Mouse (Mus musculus): ENCODE measurements around the gene Hmgn2. TPM values are rescaled to one million over a fixed set of nuclear protein-coding genes. Genes with fewer than 3 reads are reported as not detected.
"Not testable (repeated sequence)": the region's sequence is repeated elsewhere in the genome, so short reads cannot be mapped to it uniquely, and the experiment has no call there.

Hmgn2 gene
- polyA plus RNA-seq, 1 experiment from 2014 or later, result 2,551 TPM

DNA sequence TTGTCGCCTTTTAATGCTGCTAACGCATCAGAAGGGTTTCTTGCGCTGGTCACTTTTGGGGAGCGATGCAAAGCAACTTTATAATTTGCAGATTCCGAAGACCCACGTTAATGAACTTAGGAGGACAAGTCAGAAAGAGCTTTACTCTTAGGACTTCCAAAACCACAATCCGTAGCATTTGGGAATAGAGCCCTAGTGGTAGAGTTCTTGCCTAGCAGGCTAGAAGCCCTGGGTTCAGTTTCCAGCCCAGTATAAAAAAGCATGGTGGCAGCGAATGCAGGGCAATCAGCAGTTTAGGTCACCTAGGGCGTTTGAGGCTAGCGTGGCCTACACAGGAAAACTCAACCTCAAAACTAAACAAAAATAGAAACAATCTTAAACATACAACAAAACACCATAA lies 33.3 kb upstream of the Hmgn2 start:
- WGBS, result 40% methylated on average over 10 of the region's 10 CpGs
- ATAC-seq (ENCODE audit: low FRiP score, low read depth), result no peak
- Histone ChIP-seq H3K27me3 (no peaks in the 10 kb centered on the region), H3K27ac (no peak overlapping the region), H3K4me2 (replicated peaks) (no peak overlapping the region; the same call in 1 of the 2 replicates), H3K36me3 (peaks cover 5% of the 10 kb centered on the region), H3K4me3 (no peak overlapping the region), H3K9me3 (no peaks in the 10 kb centered on the region), H3K9ac (no peak overlapping the region), H3K4me1 (peaks cover 9% of the 10 kb centered on the region)

DNA sequence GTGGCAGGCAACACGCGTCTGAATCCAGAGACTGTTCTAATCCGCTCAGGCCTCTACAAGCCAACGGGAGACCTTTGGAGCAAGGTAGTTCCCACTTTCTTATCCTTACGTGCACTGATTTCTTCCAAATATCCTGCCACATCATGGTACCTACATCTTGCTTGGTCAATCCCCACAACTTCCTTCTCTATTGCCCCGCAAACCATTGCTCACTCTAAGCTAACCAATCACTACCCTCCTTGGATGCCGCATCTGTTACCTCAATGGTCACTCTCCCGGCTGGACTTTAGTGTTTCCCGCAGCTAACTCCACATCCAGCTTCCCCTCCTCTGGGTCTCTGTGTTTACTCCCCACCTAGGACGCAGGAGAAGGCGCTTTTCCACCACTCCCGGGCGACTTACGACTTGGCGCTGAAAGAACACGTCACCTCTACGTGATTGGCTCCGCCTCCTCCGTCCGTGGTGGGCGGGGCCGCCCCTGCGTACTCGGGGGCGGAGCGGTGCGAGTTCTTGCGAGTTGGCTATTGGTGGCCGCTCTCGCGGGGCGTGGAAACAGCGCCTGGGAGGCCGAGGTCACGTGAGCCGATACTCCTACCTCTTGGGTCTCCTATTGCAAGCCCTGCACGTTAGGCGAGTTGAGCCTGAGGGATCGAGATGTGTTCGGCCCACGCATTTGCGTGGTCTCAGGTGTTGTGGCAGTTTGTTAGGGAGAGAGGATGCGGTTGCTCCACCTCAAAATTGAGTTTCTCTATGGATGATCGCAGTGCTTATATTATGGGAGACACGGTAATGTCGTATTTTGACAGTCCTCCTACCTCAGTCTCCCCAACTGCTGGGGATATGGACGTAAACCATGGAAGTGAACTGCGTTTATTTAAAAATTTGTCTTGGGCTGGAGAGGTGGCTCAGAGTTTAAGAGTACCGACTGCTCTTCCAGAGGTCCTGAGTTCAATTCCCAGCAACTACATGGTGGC lies 32.3 kb upstream of the Hmgn2 start, which contains the start of gene Dhdds:
Gene Dhdds, minus strand, starts transcription at position 453 of the 973 bp plus-strand sequence.
- Histone ChIP-seq H3K27ac (no peak within 1 kb of the TSS), H3K9ac (peak within 1 kb of the TSS; percentile 80), H3K4me3 (peak within 1 kb of the TSS; percentile 67), H3K27me3 (no peaks in the 10 kb centered on the region), H3K4me2 (replicated peaks) (peak within 1 kb of the TSS; percentile 85), H3K36me3 (peaks cover 15% of the 10 kb centered on the region), H3K4me1 (peaks cover 9% of the 10 kb centered on the region), H3K9me3 (no peaks in the 10 kb centered on the region)
- under 1% methylated on average over 49 of the region's 49 CpGs for WGBS
- peak; percentile 98 for ATAC-seq (ENCODE audit: low FRiP score, low read depth)

DNA sequence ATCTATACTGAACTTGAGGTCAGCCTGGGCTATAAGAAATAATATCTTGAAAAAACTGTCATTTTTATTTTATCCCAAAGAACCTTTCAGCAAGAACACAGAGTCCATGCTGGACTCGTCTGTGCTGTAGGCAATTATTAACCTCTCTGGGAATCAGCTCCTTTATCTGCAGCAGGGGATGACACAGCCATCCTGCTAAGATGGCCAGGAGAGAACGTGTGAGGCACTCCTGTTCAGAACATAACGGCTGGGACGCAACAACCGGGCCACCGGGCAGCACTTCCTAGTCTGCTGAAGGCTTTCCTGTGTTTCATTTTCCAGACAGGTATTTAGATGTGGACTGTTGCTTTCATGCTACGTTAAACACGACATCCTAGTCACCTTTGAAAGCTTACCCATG lies 26.2 kb upstream of the Hmgn2 start:
- no peak for ATAC-seq (ENCODE audit: low FRiP score, low read depth)
- 92% methylated on average over 8 of the region's 8 CpGs for WGBS
- no peaks in the 10 kb centered on the region for H3K27me3 ChIP-seq
- H3K4me3 ChIP-seq, result no peak overlapping the region
- H3K36me3 ChIP-seq, result peaks cover 72% of the 10 kb centered on the region
- no peak overlapping the region for H3K4me2 ChIP-seq (replicated peaks)
- H3K4me1 ChIP-seq, result peaks cover 3% of the 10 kb centered on the region
- no peak overlapping the region for H3K9ac ChIP-seq
- H3K27ac ChIP-seq, result no peak overlapping the region
- H3K9me3 ChIP-seq, result no peaks in the 10 kb centered on the region

DNA sequence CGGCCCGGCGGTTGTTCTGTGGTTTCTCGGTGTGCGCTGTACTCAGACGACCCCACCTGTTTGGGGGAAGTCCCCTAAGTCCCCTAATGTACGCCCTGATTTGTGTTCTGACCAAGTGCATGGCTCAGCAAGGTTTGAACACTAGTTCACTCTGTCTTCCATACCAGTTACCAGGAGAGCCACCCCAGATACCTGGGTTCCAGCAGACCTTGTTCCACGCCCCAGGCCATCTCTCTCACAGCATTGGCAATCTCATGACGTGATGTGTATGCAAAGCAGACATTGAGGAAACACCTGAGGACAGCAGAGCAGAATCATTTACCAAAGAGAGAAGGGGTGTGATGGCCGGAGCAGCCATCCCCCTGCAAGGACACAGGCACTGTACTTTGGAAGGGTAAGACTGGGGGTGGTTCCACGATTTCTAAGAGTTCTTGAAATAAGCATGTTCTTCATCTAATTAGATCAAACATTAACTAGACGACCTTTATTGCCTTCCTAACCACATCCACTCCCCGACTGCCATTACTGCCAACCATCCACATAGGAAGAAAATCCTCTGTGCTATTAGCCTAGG lies 22.7 kb upstream of the Hmgn2 start:
- H3K9ac ChIP-seq, result no peak overlapping the region
- ATAC-seq (ENCODE audit: low FRiP score, low read depth), result no peak
- no peak overlapping the region for H3K4me3 ChIP-seq
- no peaks in the 10 kb centered on the region for H3K27me3 ChIP-seq
- H3K27ac ChIP-seq, result no peak overlapping the region
- H3K36me3 ChIP-seq, result peaks cover 92% of the 10 kb centered on the region
- no peaks in the 10 kb centered on the region for H3K4me1 ChIP-seq
- H3K9me3 ChIP-seq, result no peaks in the 10 kb centered on the region
- WGBS, result 82% methylated on average over 13 of the region's 13 CpGs
- H3K4me2 ChIP-seq (replicated peaks), result no peak overlapping the region

DNA sequence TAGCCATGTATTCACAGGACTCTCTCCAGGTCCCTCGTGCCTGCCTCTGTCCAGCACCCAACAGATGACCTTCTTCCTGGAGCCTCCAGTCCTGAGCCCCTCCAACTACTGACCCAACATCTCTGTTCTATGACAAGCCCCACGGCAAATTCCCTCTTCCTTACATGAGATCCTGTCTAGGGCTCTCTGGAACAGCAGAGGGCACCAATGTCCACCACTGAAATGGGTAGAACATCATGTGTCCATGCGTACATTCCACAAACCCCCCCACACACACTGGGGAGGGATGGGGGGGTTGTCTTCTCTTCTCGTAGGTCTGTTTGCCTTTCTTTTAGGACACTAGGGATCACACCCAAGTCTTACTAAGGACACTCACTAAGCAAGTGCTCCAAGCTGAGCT lies 21.6 kb upstream of the Hmgn2 start:
- Histone ChIP-seq H3K4me2 (replicated peaks) (no peak overlapping the region), H3K36me3 (peaks cover 92% of the 10 kb centered on the region), H3K9ac (no peak overlapping the region), H3K27me3 (no peaks in the 10 kb centered on the region), H3K4me3 (no peak overlapping the region), H3K9me3 (no peaks in the 10 kb centered on the region), H3K27ac (no peak overlapping the region), H3K4me1 (no peaks in the 10 kb centered on the region)
- 63% methylated on average over 4 of the region's 4 CpGs for WGBS
- ATAC-seq (ENCODE audit: low FRiP score, low read depth), result no peak

DNA sequence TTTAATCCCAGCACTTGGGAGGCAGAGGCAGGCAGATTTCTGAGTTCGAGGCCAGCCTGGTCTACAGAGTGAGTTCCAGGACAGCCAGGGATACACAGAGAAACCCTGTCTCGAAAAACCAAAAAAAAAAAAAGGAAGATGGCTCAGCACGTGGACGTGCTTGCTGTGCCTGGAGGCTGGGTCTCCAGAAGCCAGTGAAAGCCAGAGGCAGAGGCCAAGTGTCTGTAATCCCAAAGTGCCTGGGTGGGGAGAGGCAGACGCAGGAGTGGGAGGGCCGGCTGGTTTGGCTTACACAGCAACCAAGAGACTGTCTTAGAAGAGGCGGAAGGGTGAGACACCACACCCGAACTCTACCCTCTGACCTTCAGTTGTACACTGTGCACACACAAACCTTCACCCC lies 19.8 kb upstream of the Hmgn2 start:
- H3K27me3 ChIP-seq; ATAC-seq (ENCODE audit: low FRiP score, low read depth); H3K9me3 ChIP-seq; H3K9ac ChIP-seq; H3K27ac ChIP-seq; H3K4me1 ChIP-seq; H3K4me2 ChIP-seq (replicated peaks); H3K4me3 ChIP-seq: not testable (repeated sequence)
- WGBS, result 90% methylated on average over 8 of the region's 8 CpGs
- H3K36me3 ChIP-seq, result peaks cover 83% of the 10 kb centered on the region

DNA sequence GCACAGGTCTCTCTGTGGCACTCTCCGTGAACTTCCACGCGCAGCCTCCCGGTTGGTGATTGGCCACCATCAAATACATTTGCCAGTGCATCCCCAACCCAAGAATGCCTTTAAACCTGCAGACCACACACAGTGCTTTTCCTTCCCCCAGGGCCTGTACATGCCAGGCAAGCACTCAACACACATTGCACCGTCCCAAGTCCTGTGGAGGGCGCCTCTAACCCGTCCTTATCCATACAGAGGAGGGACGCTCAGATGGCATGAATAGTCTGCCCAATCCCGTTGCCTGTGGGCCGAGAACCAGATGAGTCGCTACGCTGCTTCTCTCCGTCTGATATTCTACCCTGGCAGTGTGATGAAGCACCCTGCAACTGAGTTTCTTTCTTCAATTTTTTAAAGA lies 14.5 kb upstream of the Hmgn2 start:
- ATAC-seq (ENCODE audit: low FRiP score, low read depth), result no peak
- H3K27me3 ChIP-seq, result no peaks in the 10 kb centered on the region
- H3K27ac ChIP-seq, result no peak overlapping the region
- H3K9ac ChIP-seq, result no peak overlapping the region
- H3K4me3 ChIP-seq, result no peak overlapping the region
- peaks cover 84% of the 10 kb centered on the region for H3K36me3 ChIP-seq
- no peaks in the 10 kb centered on the region for H3K4me1 ChIP-seq
- H3K4me2 ChIP-seq (replicated peaks), result no peak overlapping the region
- no peaks in the 10 kb centered on the region for H3K9me3 ChIP-seq
- 80% methylated on average over 13 of the region's 13 CpGs for WGBS

DNA sequence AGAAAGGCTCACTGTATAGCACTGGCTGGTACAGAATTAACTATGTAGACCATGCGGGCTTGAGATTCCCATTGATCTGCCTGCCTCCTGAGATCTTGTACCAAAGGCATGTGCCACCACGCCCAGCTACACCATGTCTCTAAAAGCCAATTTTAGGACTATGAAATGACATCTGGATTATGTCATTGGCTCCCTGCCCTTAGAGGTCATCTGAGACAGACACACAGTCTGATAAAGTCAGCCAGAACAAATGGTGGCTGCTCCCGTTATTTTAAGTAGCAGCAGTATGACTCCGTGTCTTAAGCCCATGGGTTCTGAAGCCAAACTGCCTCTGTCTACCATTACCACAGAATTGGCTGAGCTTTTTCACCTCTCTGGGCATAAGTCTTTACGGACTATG lies 12.0 kb upstream of the Hmgn2 start:
- whole genome bisulfite sequencing, result 81% methylated on average over 5 of the region's 5 CpGs
- Histone ChIP-seq H3K27me3 (no peaks in the 10 kb centered on the region), H3K4me3 (no peak overlapping the region), H3K36me3 (peaks cover 81% of the 10 kb centered on the region), H3K4me2 (replicated peaks) (no peak overlapping the region), H3K9me3 (no peaks in the 10 kb centered on the region), H3K9ac (no peak overlapping the region), H3K4me1 (no peaks in the 10 kb centered on the region), H3K27ac (no peak overlapping the region)
- no peak for ATAC-seq (ENCODE audit: low FRiP score, low read depth)

DNA sequence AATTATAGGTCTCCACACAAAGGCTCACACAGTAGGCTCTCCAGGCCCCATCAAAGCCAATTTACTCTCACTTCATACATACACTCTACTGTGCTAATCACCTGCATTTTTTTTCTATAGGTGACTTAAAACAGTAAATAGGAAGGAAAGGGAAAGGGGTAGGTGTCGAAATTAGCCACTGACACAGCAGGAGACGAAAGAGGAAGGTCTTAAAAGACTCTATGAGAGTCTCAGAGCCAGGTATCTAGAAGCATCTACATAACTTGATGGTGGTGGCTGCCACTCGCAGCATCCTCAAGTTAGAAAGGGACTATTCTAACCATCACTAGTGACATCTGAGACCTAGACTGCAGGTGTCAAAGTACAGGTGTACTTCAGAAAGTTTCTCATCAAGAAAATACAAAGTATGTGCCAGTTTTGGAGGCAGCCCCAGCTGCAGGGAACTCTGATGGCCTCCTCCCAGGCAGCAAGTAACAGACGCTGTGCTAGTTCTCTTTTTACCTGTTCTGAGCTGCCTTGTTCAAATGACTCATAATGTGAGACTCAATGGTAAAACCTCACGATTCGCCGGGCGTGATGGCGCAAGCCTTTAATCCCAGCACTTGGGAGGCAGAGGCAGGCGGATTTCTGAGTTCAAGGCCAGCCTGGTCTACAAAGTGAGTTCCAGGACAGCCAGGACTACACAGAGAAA lies 9.7 kb upstream of the Hmgn2 start:
- no peak overlapping the region for H3K9ac ChIP-seq
- ATAC-seq (ENCODE audit: low FRiP score, low read depth), result no peak
- H3K36me3 ChIP-seq, result peaks cover 86% of the 10 kb centered on the region
- no peak overlapping the region for H3K27ac ChIP-seq
- H3K27me3 ChIP-seq, result no peaks in the 10 kb centered on the region
- H3K4me3 ChIP-seq, result no peak overlapping the region
- H3K9me3 ChIP-seq, result no peaks in the 10 kb centered on the region
- H3K4me2 ChIP-seq (replicated peaks), result no peak overlapping the region
- 91% methylated on average over 10 of the region's 10 CpGs for WGBS
- no peaks in the 10 kb centered on the region for H3K4me1 ChIP-seq

DNA sequence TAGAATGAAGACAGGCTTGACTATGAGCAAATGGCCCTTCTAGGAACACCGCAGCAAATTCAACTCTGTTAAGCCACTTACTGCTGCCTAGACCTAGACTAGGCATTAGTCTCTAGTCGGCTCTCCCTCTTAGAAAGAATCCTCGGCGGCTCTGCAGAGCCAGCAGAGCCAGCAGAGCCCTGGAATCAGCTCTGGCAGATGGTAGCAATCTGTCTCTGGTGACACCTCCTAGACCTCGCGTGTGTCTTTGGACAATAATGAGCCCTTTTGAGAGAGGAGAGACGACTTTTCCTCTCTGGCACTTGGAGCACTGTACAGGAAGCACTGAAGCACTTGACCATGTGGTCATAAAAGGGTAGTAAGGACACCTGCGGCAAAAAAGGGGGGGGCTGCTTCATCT lies 3.3 kb upstream of the Hmgn2 start:
- Histone ChIP-seq H3K27me3 (no peaks in the 10 kb centered on the region), H3K4me1 (peaks cover 11% of the 10 kb centered on the region), H3K4me3 (no peak overlapping the region), H3K27ac (no peak overlapping the region), H3K9me3 (no peaks in the 10 kb centered on the region), H3K9ac (no peak overlapping the region), H3K4me2 (replicated peaks) (no peak overlapping the region), H3K36me3 (peaks cover 58% of the 10 kb centered on the region)
- no peak for ATAC-seq (ENCODE audit: low FRiP score, low read depth)
- WGBS, result 61% methylated on average over 8 of the region's 8 CpGs

DNA sequence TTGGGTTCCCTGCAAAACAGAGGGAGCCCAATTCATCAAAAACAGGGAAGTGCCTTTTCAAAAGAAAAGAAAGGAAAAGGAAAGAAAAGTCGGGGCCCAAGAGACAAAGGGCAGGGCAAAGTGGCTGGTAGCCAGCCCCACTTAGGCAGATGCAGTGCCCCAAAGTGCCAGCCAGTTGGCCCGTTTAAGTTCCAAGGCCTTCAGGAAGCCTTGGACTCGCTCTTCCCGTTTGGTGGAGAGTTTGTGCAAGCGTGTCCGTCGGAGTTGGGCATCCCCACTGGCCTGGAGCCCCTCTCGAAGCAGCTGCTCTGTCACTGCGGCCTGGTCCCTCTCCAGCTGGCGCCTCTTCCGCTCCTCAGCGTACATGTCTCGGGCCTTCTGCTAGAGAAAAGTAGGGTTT lies 2.4 kb upstream of the Hmgn2 start:
- Histone ChIP-seq H3K27me3 (no peaks in the 10 kb centered on the region), H3K4me3 (no peak overlapping the region), H3K9me3 (no peaks in the 10 kb centered on the region), H3K4me2 (replicated peaks) (no peak overlapping the region), H3K9ac (no peak overlapping the region), H3K36me3 (peaks cover 58% of the 10 kb centered on the region), H3K4me1 (peaks cover 20% of the 10 kb centered on the region), H3K27ac (no peak overlapping the region)
- ATAC-seq (ENCODE audit: low FRiP score, low read depth), result no peak
- 87% methylated on average over 13 of the region's 13 CpGs for WGBS

DNA sequence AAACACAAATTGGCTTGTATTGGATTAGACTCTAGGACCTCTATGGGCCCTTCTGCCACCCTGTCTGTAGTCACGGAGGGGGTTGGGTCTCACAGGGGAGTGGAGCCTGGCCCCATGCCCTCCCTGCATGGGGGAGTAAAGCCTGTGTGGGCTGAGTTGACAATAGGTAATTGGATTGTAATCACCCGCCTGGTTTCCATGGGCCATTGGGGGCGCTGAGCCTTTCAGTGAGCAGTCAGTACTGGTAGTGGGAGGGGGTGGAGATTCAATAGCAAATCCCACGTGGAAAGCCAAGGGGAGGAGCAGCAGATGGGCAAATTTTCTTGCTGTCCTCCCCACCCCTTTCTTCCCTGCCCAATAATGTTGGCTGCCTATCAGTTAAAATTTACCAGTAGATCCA lies 1.7 kb upstream of the Hmgn2 start:
- no peak overlapping the region for H3K4me3 ChIP-seq
- H3K4me1 ChIP-seq, result peaks cover 25% of the 10 kb centered on the region
- H3K4me2 ChIP-seq (replicated peaks), result no peak overlapping the region
- WGBS, result 43% methylated on average over 4 of the region's 4 CpGs
- H3K27me3 ChIP-seq, result no peaks in the 10 kb centered on the region
- ATAC-seq (ENCODE audit: low FRiP score, low read depth), result no peak
- H3K9ac ChIP-seq, result no peak overlapping the region
- H3K36me3 ChIP-seq, result peaks cover 59% of the 10 kb centered on the region
- no peaks in the 10 kb centered on the region for H3K9me3 ChIP-seq
- no peak overlapping the region for H3K27ac ChIP-seq

Measured in limb, embryonic 13.5 days (tissue).